Mouse (Mus musculus): Measurements from ENCODE around the gene Gm20388. TPM values are rescaled to one million over a fixed set of nuclear protein-coding genes. Genes with fewer than 3 reads are reported as not detected.

The Gm20388 gene
- polyA plus RNA-seq, 1 experiment: 49.7 TPM

- Histone ChIP-seq H3K27ac (ENCODE audit: insufficient read depth, low read depth, low read length) (no peak overlapping the region), H3K4me3 (ENCODE audit: insufficient read depth, low read depth, low read length) (no peak overlapping the region), H3K27me3 (replicated peaks; ENCODE audit: control insufficient read depth, insufficient read depth, low read length) (no peaks in the 10 kb centered on the region), H3K4me1 (ENCODE audit: control insufficient read depth, insufficient read depth, low read length) (no peaks in the 10 kb centered on the region), H3K36me3 (ENCODE audit: control insufficient read depth, insufficient read depth, low read length) (no peaks in the 10 kb centered on the region)
- TF ChIP-seq POLR2A (IDR thresholded peaks at IDR 0.05; ENCODE audit: low read depth, low read length) (no peak), CTCF (conservative IDR thresholded peaks at IDR 0.05; ENCODE audit: insufficient read depth, insufficient read length, low read depth, low read length) (no peak)
- no peak for DNase-seq
- 37% methylated on average over 6 of the region's 6 CpGs for WGBS
Measured at GRCm38 (mm10) chr8:121526811-121527550, 1616.3 kb downstream of the Gm20388 start.

GRCm38 (mm10) chr8:121527751-121528150 is 1617.1 kb downstream of the Gm20388 start:
- Histone ChIP-seq H3K36me3 (ENCODE audit: control insufficient read depth, insufficient read depth, low read length) (no peaks in the 10 kb centered on the region), H3K27me3 (replicated peaks; ENCODE audit: control insufficient read depth, insufficient read depth, low read length) (no peaks in the 10 kb centered on the region), H3K27ac (ENCODE audit: insufficient read depth, low read depth, low read length) (no peak overlapping the region), H3K4me3 (ENCODE audit: insufficient read depth, low read depth, low read length) (no peak overlapping the region), H3K4me1 (ENCODE audit: control insufficient read depth, insufficient read depth, low read length) (no peaks in the 10 kb centered on the region)
- DNase-seq: no peak
- 85% methylated on average over 9 of the region's 9 CpGs for WGBS
- TF ChIP-seq POLR2A (IDR thresholded peaks at IDR 0.05; ENCODE audit: low read depth, low read length) (no peak), CTCF (conservative IDR thresholded peaks at IDR 0.05; ENCODE audit: insufficient read depth, insufficient read length, low read depth, low read length) (no peak)

GRCm38 (mm10) chr8:121528790-121529189 is 1618.1 kb downstream of the Gm20388 start:
- Histone ChIP-seq H3K4me3 (ENCODE audit: insufficient read depth, low read depth, low read length) (no peak overlapping the region), H3K36me3 (ENCODE audit: control insufficient read depth, insufficient read depth, low read length) (no peaks in the 10 kb centered on the region), H3K27ac (ENCODE audit: insufficient read depth, low read depth, low read length) (no peak overlapping the region), H3K27me3 (replicated peaks; ENCODE audit: control insufficient read depth, insufficient read depth, low read length) (no peaks in the 10 kb centered on the region), H3K4me1 (ENCODE audit: control insufficient read depth, insufficient read depth, low read length) (no peaks in the 10 kb centered on the region)
- TF ChIP-seq CTCF (conservative IDR thresholded peaks at IDR 0.05; ENCODE audit: insufficient read depth, insufficient read length, low read depth, low read length) (no peak), POLR2A (IDR thresholded peaks at IDR 0.05; ENCODE audit: low read depth, low read length) (no peak)
- WGBS: 68% methylated on average over 15 of the region's 15 CpGs
- DNase-seq: peak; percentile 17

GRCm38 (mm10) chr8:121530639-121531038 is 1620.0 kb downstream of the Gm20388 start:
- Histone ChIP-seq H3K27ac (ENCODE audit: insufficient read depth, low read depth, low read length) (no peak overlapping the region), H3K4me1 (ENCODE audit: control insufficient read depth, insufficient read depth, low read length) (no peaks in the 10 kb centered on the region), H3K27me3 (replicated peaks; ENCODE audit: control insufficient read depth, insufficient read depth, low read length) (no peaks in the 10 kb centered on the region), H3K4me3 (ENCODE audit: insufficient read depth, low read depth, low read length) (no peak overlapping the region), H3K36me3 (ENCODE audit: control insufficient read depth, insufficient read depth, low read length) (no peaks in the 10 kb centered on the region)
- TF ChIP-seq POLR2A (IDR thresholded peaks at IDR 0.05; ENCODE audit: low read depth, low read length) (no peak), CTCF (conservative IDR thresholded peaks at IDR 0.05; ENCODE audit: insufficient read depth, insufficient read length, low read depth, low read length) (no peak)
- DNase-seq: no peak
- 79% methylated on average over 10 of the region's 10 CpGs for WGBS

- no peaks in the 10 kb centered on the region for H3K27me3 ChIP-seq (replicated peaks; ENCODE audit: control insufficient read depth, insufficient read depth, low read length)
- DNase-seq: peak; percentile 25
- H3K27ac ChIP-seq (ENCODE audit: insufficient read depth, low read depth, low read length): no peak overlapping the region
- no peak overlapping the region for H3K4me3 ChIP-seq (ENCODE audit: insufficient read depth, low read depth, low read length)
- no peaks in the 10 kb centered on the region for H3K4me1 ChIP-seq (ENCODE audit: control insufficient read depth, insufficient read depth, low read length)
- peak; percentile 53 for TF ChIP-seq CTCF (conservative IDR thresholded peaks at IDR 0.05; ENCODE audit: insufficient read depth, insufficient read length, low read depth, low read length)
- TF ChIP-seq POLR2A (IDR thresholded peaks at IDR 0.05; ENCODE audit: low read depth, low read length): no peak
- H3K36me3 ChIP-seq (ENCODE audit: control insufficient read depth, insufficient read depth, low read length): no peaks in the 10 kb centered on the region
- WGBS: 53% methylated on average over 5 of the region's 5 CpGs
Measured at GRCm38 (mm10) chr8:121532381-121532780, 1621.7 kb downstream of the Gm20388 start.

- H3K4me1 ChIP-seq (ENCODE audit: control insufficient read depth, insufficient read depth, low read length): no peaks in the 10 kb centered on the region
- H3K4me3 ChIP-seq (ENCODE audit: insufficient read depth, low read depth, low read length): no peak overlapping the region
- 81% methylated on average over 19 of the region's 19 CpGs for WGBS
- no peak for DNase-seq
- H3K27ac ChIP-seq (ENCODE audit: insufficient read depth, low read depth, low read length): no peak overlapping the region
- no peaks in the 10 kb centered on the region for H3K27me3 ChIP-seq (replicated peaks; ENCODE audit: control insufficient read depth, insufficient read depth, low read length)
- TF ChIP-seq POLR2A (IDR thresholded peaks at IDR 0.05; ENCODE audit: low read depth, low read length): no peak
- TF ChIP-seq CTCF (conservative IDR thresholded peaks at IDR 0.05; ENCODE audit: insufficient read depth, insufficient read length, low read depth, low read length): no peak
- no peaks in the 10 kb centered on the region for H3K36me3 ChIP-seq (ENCODE audit: control insufficient read depth, insufficient read depth, low read length)
Measured at GRCm38 (mm10) chr8:121541862-121542261, 1631.2 kb downstream of the Gm20388 start.

GRCm38 (mm10) chr8:121542901-121543300 is 1632.3 kb downstream of the Gm20388 start:
- no peaks in the 10 kb centered on the region for H3K27me3 ChIP-seq (replicated peaks; ENCODE audit: control insufficient read depth, insufficient read depth, low read length)
- H3K4me3 ChIP-seq (ENCODE audit: insufficient read depth, low read depth, low read length): no peak overlapping the region
- 62% methylated on average over 13 of the region's 13 CpGs for WGBS
- no peak for DNase-seq
- H3K27ac ChIP-seq (ENCODE audit: insufficient read depth, low read depth, low read length): no peak overlapping the region
- no peaks in the 10 kb centered on the region for H3K36me3 ChIP-seq (ENCODE audit: control insufficient read depth, insufficient read depth, low read length)
- TF ChIP-seq POLR2A (IDR thresholded peaks at IDR 0.05; ENCODE audit: low read depth, low read length) (no peak), CTCF (conservative IDR thresholded peaks at IDR 0.05; ENCODE audit: insufficient read depth, insufficient read length, low read depth, low read length) (no peak)
- no peaks in the 10 kb centered on the region for H3K4me1 ChIP-seq (ENCODE audit: control insufficient read depth, insufficient read depth, low read length)

All from kidney, adult 2 months (tissue).